Mouse (Mus musculus) spleen, postnatal 10 days (tissue): ENCODE data around the gene Atf3.

Experiments
- DNase-seq, 2 experiments: peaks; one replicate each; pipeline ENCODE4 v3.0.0; 2021 to 2022; ENCODE audit warnings: low spot score in 2 of 2

Atf3 gene

GRCm38 (mm10) chr1:191192213-191192612 is 25.6 kb downstream of the Atf3 start:
- no peak for DNase-seq

- no peak for DNase-seq
Observed at GRCm38 (mm10) chr1:191189671-191190372, 28.0 kb downstream of the Atf3 start.

GRCm38 (mm10) chr1:191186386-191186770 is 31.5 kb downstream of the Atf3 start:
- DNase-seq, result peak in 1 of 2 experiments; percentile 53

GRCm38 (mm10) chr1:191185761-191186385 is 32.0 kb downstream of the Atf3 start:
- no peak for DNase-seq

- peak; percentile 9 to 20 for DNase-seq
Observed at GRCm38 (mm10) chr1:191184841-191185251, 33.0 kb downstream of the Atf3 start.

- DNase-seq, result no peak
Observed at GRCm38 (mm10) chr1:191184066-191184815, 33.6 kb downstream of the Atf3 start.

- peak; percentile 47 to 78 for DNase-seq
Observed at GRCm38 (mm10) chr1:191183163-191184065, 34.4 kb downstream of the Atf3 start.

GRCm38 (mm10) chr1:191182431-191183162 is 35.2 kb downstream of the Atf3 start:
- DNase-seq, result peak; percentile 36 to 40

GRCm38 (mm10) chr1:191181469-191182259 is 36.2 kb downstream of the Atf3 start:
- DNase-seq, result no peak

- DNase-seq, result no peak
Observed at GRCm38 (mm10) chr1:191180397-191180796, 37.4 kb downstream of the Atf3 start.

GRCm38 (mm10) chr1:191179846-191180245 is 38.0 kb downstream of the Atf3 start:
- no peak for DNase-seq

GRCm38 (mm10) chr1:191178511-191179188 is 39.2 kb downstream of the Atf3 start:
- no peak for DNase-seq

GRCm38 (mm10) chr1:191176887-191177286 is 41.0 kb downstream of the Atf3 start:
- DNase-seq, result no peak

- DNase-seq, result no peak
Observed at GRCm38 (mm10) chr1:191172487-191172886, 45.4 kb downstream of the Atf3 start.

- DNase-seq, result no peak
Observed at GRCm38 (mm10) chr1:191170444-191170843, 47.4 kb downstream of the Atf3 start.

- no peak for DNase-seq
Observed at GRCm38 (mm10) chr1:191166189-191166588, 51.6 kb downstream of the Atf3 start.

GRCm38 (mm10) chr1:191164717-191165116 is 53.1 kb downstream of the Atf3 start, which contains the start of gene Fam71a:
TSS of gene Fam71a (minus strand) at chr1:191164817.
- DNase-seq, result no peak

GRCm38 (mm10) chr1:191154314-191154713 is 63.5 kb downstream of the Atf3 start:
- DNase-seq, result no peak

GRCm38 (mm10) chr1:191153052-191153451 is 64.8 kb downstream of the Atf3 start:
- DNase-seq, result peak; percentile 20 to 57
